Mouse (Mus musculus): ENCODE data around the gene S1pr4. TPM values are rescaled to one million over a fixed set of nuclear protein-coding genes. Genes with fewer than 3 reads are reported as not detected.

The S1pr4 gene
- polyA plus RNA-seq, 1 experiment from 2014 or later, result 4.1 TPM

DNA sequence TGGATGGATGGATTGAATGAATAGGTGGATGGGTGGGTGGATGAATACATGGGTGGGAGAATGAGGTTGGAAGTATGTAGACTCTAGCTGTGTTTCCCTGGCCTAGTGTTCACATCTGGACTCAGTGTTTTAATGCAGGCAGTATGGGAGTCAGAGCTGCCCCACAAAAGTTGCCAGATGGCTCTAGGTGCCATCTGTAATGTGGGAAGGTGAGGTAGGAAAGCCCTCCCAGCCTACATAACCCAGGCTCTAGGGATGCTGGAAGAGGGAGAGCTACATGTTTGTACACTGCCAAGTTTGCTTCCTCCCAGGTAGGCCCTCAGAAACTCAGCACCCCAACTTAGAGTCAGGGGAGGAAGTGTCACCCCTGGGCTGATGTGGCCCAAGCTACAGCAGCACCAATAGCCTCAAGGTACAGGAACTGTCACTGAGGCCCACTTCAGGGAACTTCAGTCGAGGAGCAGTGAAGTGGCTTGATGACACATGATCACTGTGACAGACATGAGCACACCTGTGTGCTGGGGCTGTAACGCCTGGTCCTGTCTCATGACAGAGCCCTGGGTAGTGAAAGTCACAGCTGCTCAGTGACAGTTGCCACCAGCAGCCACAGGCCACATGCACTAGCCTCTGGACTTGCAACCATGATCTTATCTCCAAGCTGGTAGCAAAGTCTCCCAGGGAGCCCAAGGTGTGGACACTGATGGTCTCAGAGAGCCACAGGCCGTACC lies 38.6 kb upstream of the S1pr4 start:
- 67% methylated on average over 3 of the region's 3 CpGs for WGBS (ENCODE audit: insufficient replicate concordance)
- Histone ChIP-seq H3K27ac (replicated peaks) (no peak overlapping the region), H3K9me3 (replicated peaks) (no peaks in the 10 kb centered on the region), H3K27me3 (no peaks in the 10 kb centered on the region), H3K9ac (no peak overlapping the region), H3K4me3 (replicated peaks) (no peak overlapping the region), H3K4me2 (no peak overlapping the region), H3K4me1 (replicated peaks) (peaks cover 44% of the 10 kb centered on the region), H3K36me3 (replicated peaks) (peaks cover 28% of the 10 kb centered on the region)
- ATAC-seq (ENCODE audit: insufficient read depth), result no peak

- Histone ChIP-seq H3K4me2 (no peak overlapping the region), H3K4me3 (replicated peaks) (no peak overlapping the region), H3K9ac (no peak overlapping the region), H3K4me1 (replicated peaks) (peaks cover 33% of the 10 kb centered on the region), H3K27ac (replicated peaks) (no peak overlapping the region), H3K27me3 (no peaks in the 10 kb centered on the region), H3K9me3 (replicated peaks) (no peaks in the 10 kb centered on the region), H3K36me3 (replicated peaks) (peaks cover 39% of the 10 kb centered on the region)
- no peak for ATAC-seq (ENCODE audit: insufficient read depth)
- WGBS (ENCODE audit: insufficient replicate concordance), result 51% methylated on average over 2 of the region's 2 CpGs
Observed at GRCm38 (mm10) chr10:81537429-81537828, 37.5 kb upstream of the S1pr4 start.

DNA sequence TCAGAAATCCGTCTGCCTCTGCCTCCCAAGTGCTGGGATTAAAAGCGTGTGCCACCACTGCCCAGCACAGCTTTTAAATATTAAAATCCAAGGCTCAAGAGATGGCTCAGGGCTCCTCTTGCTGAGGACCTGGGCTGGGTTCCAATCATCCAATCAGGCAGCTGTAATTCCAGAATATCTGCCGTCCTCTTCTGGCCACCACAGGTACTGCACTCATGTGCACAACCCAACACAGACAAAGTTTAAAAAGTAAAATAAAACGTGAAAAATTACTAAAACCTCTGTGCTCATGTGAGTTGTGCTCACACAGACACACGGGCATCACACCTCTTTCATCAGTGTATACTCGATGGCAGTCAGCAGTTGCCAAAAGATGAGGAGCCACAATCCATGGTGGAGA lies 36.8 kb upstream of the S1pr4 start:
- Histone ChIP-seq H3K4me1 (replicated peaks) (peaks cover 26% of the 10 kb centered on the region), H3K36me3 (replicated peaks) (peaks cover 44% of the 10 kb centered on the region), H3K9me3 (replicated peaks) (no peaks in the 10 kb centered on the region), H3K27ac (replicated peaks) (no peak overlapping the region), H3K4me2 (no peak overlapping the region), H3K27me3 (no peaks in the 10 kb centered on the region), H3K4me3 (replicated peaks) (no peak overlapping the region), H3K9ac (no peak overlapping the region)
- ATAC-seq (ENCODE audit: insufficient read depth), result no peak
- WGBS (ENCODE audit: insufficient replicate concordance), result 58% methylated on average over 6 of the region's 6 CpGs

- ATAC-seq (ENCODE audit: insufficient read depth), result no peak
- Histone ChIP-seq H3K4me3 (replicated peaks) (no peak overlapping the region), H3K27me3 (no peaks in the 10 kb centered on the region), H3K27ac (replicated peaks) (no peak overlapping the region), H3K36me3 (replicated peaks) (peaks cover 59% of the 10 kb centered on the region), H3K9ac (no peak overlapping the region), H3K4me1 (replicated peaks) (peaks cover 12% of the 10 kb centered on the region; the same call in 1 of the 2 replicates), H3K9me3 (replicated peaks) (no peaks in the 10 kb centered on the region), H3K4me2 (no peak overlapping the region)
- 81% methylated on average over 16 of the region's 16 CpGs for WGBS (ENCODE audit: insufficient replicate concordance)
Observed at GRCm38 (mm10) chr10:81534826-81535225, 34.9 kb upstream of the S1pr4 start.

GRCm38 (mm10) chr10:81526779-81527178 lies 26.8 kb upstream of the S1pr4 start:
- 9% methylated on average over 14 of the region's 14 CpGs for WGBS (ENCODE audit: insufficient replicate concordance)
- peaks cover 29% of the 10 kb centered on the region for H3K36me3 ChIP-seq (replicated peaks)
- no peaks in the 10 kb centered on the region for H3K9me3 ChIP-seq (replicated peaks)
- H3K27me3 ChIP-seq, result no peaks in the 10 kb centered on the region
- peaks cover 34% of the 10 kb centered on the region for H3K4me1 ChIP-seq (replicated peaks)
- no peak overlapping the region for H3K9ac ChIP-seq
- no peak overlapping the region for H3K4me3 ChIP-seq (replicated peaks)
- H3K4me2 ChIP-seq, result no peak overlapping the region
- H3K27ac ChIP-seq (replicated peaks), result no peak overlapping the region
- ATAC-seq (ENCODE audit: insufficient read depth), result no peak

GRCm38 (mm10) chr10:81525017-81525694 lies 25.2 kb upstream of the S1pr4 start:
- Histone ChIP-seq H3K4me3 (replicated peaks) (peak overlapping the region; percentile 15; the same call in 1 of the 2 replicates), H3K27me3 (0 out of 2 replicates have a peak, but pooled peaks cover 4% of the 10 kb centered on the region), H3K36me3 (replicated peaks) (peaks cover 13% of the 10 kb centered on the region), H3K4me2 (peak overlapping the region; percentile 69), H3K9ac (no peak overlapping the region), H3K27ac (replicated peaks) (peak overlapping the region; percentile 78), H3K4me1 (replicated peaks) (peaks cover 40% of the 10 kb centered on the region), H3K9me3 (replicated peaks) (no peaks in the 10 kb centered on the region)
- 14% methylated on average over 13 of the region's 13 CpGs for WGBS (ENCODE audit: insufficient replicate concordance)
- peak; percentile 54 for ATAC-seq (ENCODE audit: insufficient read depth)

GRCm38 (mm10) chr10:81524051-81524605 lies 24.2 kb upstream of the S1pr4 start, which contains the start of gene Gna15:
Gene Gna15 (minus strand): TSS chr10:81524225.
- Histone ChIP-seq H3K4me2 (peak within 1 kb of the TSS; percentile 69), H3K4me3 (replicated peaks) (peak within 1 kb of the TSS; percentile 52), H3K9me3 (replicated peaks) (no peaks in the 10 kb centered on the region), H3K27me3 (0 out of 2 replicates have a peak, but pooled peaks cover 4% of the 10 kb centered on the region), H3K4me1 (replicated peaks) (peaks cover 50% of the 10 kb centered on the region), H3K27ac (replicated peaks) (peak within 1 kb of the TSS; percentile 78), H3K9ac (peak within 1 kb of the TSS; percentile 54), H3K36me3 (replicated peaks) (0 out of 2 replicates have a peak, but pooled peaks cover 3% of the 10 kb centered on the region)
- 1% methylated on average over 9 of the region's 9 CpGs for WGBS (ENCODE audit: insufficient replicate concordance)
- peak; percentile 47 for ATAC-seq (ENCODE audit: insufficient read depth)

DNA sequence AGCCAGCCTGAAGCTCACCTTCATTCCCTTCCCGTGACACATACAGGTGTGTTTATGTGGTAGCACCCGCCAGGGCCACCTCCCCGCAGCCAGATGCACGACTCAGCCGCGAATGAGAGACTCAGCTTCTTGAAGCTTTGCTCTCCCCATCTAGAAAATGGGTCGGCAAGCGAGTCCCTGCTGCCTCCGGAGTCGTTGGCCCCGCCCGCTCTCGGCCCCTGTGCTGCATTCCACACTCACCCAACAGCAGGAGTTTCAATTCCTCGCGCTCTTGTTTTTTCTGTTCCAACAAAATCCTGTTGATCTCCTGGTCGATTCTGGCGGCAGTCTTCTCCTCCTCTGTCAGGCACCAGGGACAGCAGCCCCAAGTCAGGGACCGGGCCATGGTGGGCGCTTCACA lies 23.6 kb upstream of the S1pr4 start:
- H3K36me3 ChIP-seq (replicated peaks), result no peaks in the 10 kb centered on the region
- H3K9ac ChIP-seq, result peak overlapping the region; percentile 54
- 0 out of 2 replicates have a peak, but pooled peaks cover 4% of the 10 kb centered on the region for H3K27me3 ChIP-seq
- H3K27ac ChIP-seq (replicated peaks), result peak overlapping the region; percentile 78
- no peak for ATAC-seq (ENCODE audit: insufficient read depth)
- H3K4me1 ChIP-seq (replicated peaks), result peaks cover 55% of the 10 kb centered on the region
- peak overlapping the region; percentile 69 for H3K4me2 ChIP-seq
- peak overlapping the region; percentile 52 for H3K4me3 ChIP-seq (replicated peaks)
- under 1% methylated on average over 19 of the region's 19 CpGs for WGBS (ENCODE audit: insufficient replicate concordance)
- H3K9me3 ChIP-seq (replicated peaks), result no peaks in the 10 kb centered on the region

- peaks cover 60% of the 10 kb centered on the region for H3K4me1 ChIP-seq (replicated peaks)
- 30% methylated on average over 6 of the region's 6 CpGs for WGBS (ENCODE audit: insufficient replicate concordance)
Observed at GRCm38 (mm10) chr10:81523142-81523541, 23.2 kb upstream of the S1pr4 start.

DNA sequence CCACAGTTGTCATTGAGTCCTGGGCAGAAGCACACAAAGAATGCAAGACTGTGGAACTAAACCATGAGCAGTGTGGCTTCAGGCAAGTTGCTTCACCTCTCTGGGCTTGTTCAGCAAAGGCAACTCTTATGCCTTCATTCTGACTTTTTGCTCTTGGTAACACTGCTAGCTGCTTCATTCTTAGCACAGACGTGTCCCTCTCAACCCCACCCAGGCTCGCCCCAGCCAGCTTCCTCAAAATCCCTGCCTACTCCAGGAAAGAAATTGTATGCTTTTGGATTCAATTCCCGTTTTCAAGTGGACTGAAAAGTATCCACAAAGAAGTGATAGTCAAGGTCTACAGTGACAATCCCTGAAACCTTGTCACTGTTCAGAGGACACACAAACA lies 20.0 kb upstream of the S1pr4 start:
- Histone ChIP-seq H3K36me3 (replicated peaks) (no peaks in the 10 kb centered on the region), H3K9ac (no peak overlapping the region), H3K4me2 (no peak overlapping the region; the same call in 1 of the 2 replicates), H3K27me3 (0 out of 2 replicates have a peak, but pooled peaks cover 4% of the 10 kb centered on the region), H3K9me3 (replicated peaks) (no peaks in the 10 kb centered on the region), H3K4me1 (replicated peaks) (peaks cover 61% of the 10 kb centered on the region), H3K4me3 (replicated peaks) (no peak overlapping the region), H3K27ac (replicated peaks) (peak overlapping the region; percentile 58; the same call in 1 of the 2 replicates)
- ATAC-seq (ENCODE audit: insufficient read depth), result no peak
- WGBS (ENCODE audit: insufficient replicate concordance), result 11% methylated on average over 3 of the region's 3 CpGs

More at GRCm38 (mm10) chr10:81523142-81523541, 23.2 kb upstream of the S1pr4 start:
- peak overlapping the region; percentile 52 for H3K4me3 ChIP-seq (replicated peaks)
- H3K9me3 ChIP-seq (replicated peaks), result no peaks in the 10 kb centered on the region
- H3K36me3 ChIP-seq (replicated peaks), result no peaks in the 10 kb centered on the region
- ATAC-seq (ENCODE audit: insufficient read depth), result no peak
- H3K9ac ChIP-seq, result peak overlapping the region; percentile 54; the same call in 1 of the 2 replicates
- peak overlapping the region; percentile 78 for H3K27ac ChIP-seq (replicated peaks)
- H3K27me3 ChIP-seq, result 0 out of 2 replicates have a peak, but pooled peaks cover 4% of the 10 kb centered on the region
- H3K4me2 ChIP-seq, result peak overlapping the region; percentile 69

Measured in liver, embryonic 15.5 days (tissue).